Mouse (Mus musculus): Measurements from ENCODE around the gene Rps6ka2. TPM values are rescaled to one million over a fixed set of nuclear protein-coding genes. Genes with fewer than 3 reads are reported as not detected.

The Rps6ka2 gene
- polyA plus RNA-seq, 1 experiment from 2014 or later: 24.8 TPM

DNA sequence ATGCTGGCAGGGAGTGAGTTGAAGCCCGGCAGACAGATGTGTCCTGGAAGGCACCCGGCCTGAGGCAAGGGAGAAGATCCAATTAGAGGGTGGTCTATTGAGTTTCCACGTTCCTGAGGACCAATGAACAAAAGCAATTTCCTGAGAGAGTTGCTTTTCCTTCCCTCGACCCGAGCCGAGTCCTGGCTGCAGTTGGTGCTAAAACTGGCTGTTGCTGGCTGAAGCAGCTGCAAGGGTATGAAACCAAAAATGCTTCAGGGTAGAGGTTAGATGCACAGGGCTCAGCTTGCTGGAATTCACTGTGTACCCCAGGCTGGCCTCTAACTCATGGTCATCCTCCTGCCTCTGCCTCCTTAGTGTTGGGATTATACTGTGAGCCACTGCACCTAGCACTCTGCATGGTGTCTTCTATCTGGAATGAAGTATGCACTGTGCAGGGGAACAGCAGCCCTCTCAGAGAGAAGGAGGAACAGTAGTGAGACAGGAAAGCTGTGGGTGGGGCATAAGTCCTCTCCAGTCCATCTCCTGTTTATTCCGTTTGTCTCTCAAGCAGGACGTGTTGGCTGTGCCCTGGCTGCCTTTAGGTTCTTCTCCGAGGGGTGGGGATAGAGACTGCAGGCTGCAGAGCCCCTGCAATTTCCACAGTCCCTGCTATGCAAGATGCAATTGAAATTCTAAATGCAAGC is 24.4 kb upstream of the Rps6ka2 start:
- Histone ChIP-seq H3K4me1 (replicated peaks) (no peaks in the 10 kb centered on the region), H3K4me3 (replicated peaks) (no peak overlapping the region), H3K4me2 (no peak overlapping the region), H3K27ac (no peak overlapping the region), H3K9ac (replicated peaks) (no peak overlapping the region), H3K9me3 (no peaks in the 10 kb centered on the region), H3K27me3 (peaks cover 8% of the 10 kb centered on the region; the same call in 1 of the 2 replicates), H3K36me3 (no peaks in the 10 kb centered on the region)
- ATAC-seq (ENCODE audit: insufficient number of reproducible peaks, insufficient read depth, low FRiP score, low TSS enrichment, low read depth): no peak
- 51% methylated on average over 9 of the region's 9 CpGs for WGBS

DNA sequence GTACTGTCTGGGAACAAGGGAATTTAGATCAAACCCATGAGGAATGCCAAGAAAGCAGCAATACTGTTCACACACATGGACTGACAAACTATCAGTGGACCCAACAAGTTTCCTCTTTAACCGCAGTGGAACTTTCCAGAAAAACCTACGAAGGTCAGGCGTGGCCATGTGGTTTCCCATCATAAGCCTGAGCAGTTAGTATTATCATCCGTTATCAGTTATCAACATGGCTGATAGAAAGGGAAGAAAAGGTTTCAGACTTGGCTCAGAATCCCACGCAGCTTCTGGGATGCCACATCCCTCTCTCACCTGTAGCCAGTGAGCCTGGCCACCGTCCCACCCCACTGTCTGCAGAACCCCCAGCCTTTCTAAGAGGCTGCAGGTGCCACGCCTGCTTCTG is 23.4 kb upstream of the Rps6ka2 start:
- H3K4me1 ChIP-seq (replicated peaks): no peaks in the 10 kb centered on the region
- no peak overlapping the region for H3K27ac ChIP-seq
- no peak for ATAC-seq (ENCODE audit: insufficient number of reproducible peaks, insufficient read depth, low FRiP score, low TSS enrichment, low read depth)
- no peak overlapping the region for H3K4me3 ChIP-seq (replicated peaks)
- H3K36me3 ChIP-seq: no peaks in the 10 kb centered on the region
- no peaks in the 10 kb centered on the region for H3K9me3 ChIP-seq
- 89% methylated on average over 7 of the region's 7 CpGs for WGBS
- peaks cover 8% of the 10 kb centered on the region; the same call in 1 of the 2 replicates for H3K27me3 ChIP-seq
- no peak overlapping the region for H3K9ac ChIP-seq (replicated peaks)
- H3K4me2 ChIP-seq: no peak overlapping the region

DNA sequence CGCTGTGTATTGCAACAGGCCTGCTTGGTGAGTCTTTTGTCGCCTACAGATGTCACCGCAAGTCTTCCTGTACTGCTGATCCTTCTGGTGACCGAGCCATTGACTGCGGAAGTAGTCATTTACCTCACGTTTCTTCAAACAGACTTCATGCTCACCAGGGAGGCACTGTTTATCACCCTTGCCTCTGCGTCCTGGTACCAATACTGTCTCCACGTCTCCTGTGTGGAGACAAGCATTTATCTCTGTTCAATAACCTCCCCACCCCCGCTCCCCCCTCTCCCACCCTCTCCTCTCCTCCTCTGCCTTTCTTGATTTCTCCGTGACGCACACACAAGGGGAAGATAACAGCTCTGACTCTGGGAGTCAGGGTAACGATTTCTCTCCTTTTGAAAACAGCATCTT is 22.0 kb upstream of the Rps6ka2 start:
- no peak overlapping the region for H3K9ac ChIP-seq (replicated peaks)
- H3K9me3 ChIP-seq: no peaks in the 10 kb centered on the region
- no peak overlapping the region for H3K4me3 ChIP-seq (replicated peaks)
- no peaks in the 10 kb centered on the region for H3K4me1 ChIP-seq (replicated peaks)
- H3K27me3 ChIP-seq: peaks cover 8% of the 10 kb centered on the region; the same call in 1 of the 2 replicates
- H3K36me3 ChIP-seq: no peaks in the 10 kb centered on the region
- no peak for ATAC-seq (ENCODE audit: insufficient number of reproducible peaks, insufficient read depth, low FRiP score, low TSS enrichment, low read depth)
- H3K4me2 ChIP-seq: no peak overlapping the region
- 55% methylated on average over 12 of the region's 12 CpGs for WGBS
- H3K27ac ChIP-seq: no peak overlapping the region

DNA sequence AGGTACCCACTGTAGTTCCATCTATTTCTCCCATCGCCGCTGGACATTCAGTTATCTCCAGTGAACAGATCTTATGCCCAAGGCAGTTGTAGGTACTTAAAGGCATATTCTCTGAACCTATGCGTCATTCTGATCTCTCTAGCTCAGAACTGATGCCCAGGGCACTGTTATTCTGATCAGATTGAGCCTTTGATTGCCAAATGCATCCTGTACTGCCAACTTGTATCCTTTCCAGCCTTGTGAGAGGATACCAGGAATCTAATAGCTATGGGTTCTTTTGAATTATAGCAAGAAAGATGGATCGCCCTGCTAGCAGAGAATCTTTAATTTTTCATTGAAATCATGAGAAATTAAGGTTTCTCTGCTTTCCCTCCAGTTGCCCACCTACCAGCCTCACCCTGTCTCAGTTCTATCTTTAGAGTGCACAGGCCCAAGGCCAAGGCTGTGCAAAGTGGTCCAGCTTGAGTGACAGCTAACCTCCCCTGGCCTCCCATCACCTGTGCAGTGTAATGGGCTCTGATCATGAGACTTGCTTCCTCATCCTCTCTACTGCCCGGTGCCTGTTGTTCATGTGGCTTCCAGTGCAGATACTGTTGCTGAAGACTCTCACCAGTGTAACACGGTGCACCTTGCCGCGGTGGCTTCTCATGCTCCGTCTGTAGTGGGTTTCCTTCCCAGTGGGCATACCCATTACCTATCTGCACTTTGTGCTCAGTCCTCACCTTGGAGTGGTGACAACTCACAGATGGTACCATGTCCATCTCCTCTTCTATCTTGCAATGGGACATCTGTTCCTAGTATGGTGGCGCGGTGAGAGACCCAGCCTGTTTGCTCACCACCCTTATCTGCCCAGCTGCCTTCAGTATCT is 20.4 kb upstream of the Rps6ka2 start:
- H3K4me1 ChIP-seq (replicated peaks): no peaks in the 10 kb centered on the region
- H3K27ac ChIP-seq: no peak overlapping the region
- H3K9ac ChIP-seq (replicated peaks): no peak overlapping the region
- no peak for ATAC-seq (ENCODE audit: insufficient number of reproducible peaks, insufficient read depth, low FRiP score, low TSS enrichment, low read depth)
- no peak overlapping the region for H3K4me3 ChIP-seq (replicated peaks)
- H3K27me3 ChIP-seq: peaks cover 8% of the 10 kb centered on the region; the same call in 1 of the 2 replicates
- 95% methylated on average over 11 of the region's 11 CpGs for WGBS
- H3K36me3 ChIP-seq: no peaks in the 10 kb centered on the region
- H3K9me3 ChIP-seq: no peaks in the 10 kb centered on the region
- H3K4me2 ChIP-seq: no peak overlapping the region

DNA sequence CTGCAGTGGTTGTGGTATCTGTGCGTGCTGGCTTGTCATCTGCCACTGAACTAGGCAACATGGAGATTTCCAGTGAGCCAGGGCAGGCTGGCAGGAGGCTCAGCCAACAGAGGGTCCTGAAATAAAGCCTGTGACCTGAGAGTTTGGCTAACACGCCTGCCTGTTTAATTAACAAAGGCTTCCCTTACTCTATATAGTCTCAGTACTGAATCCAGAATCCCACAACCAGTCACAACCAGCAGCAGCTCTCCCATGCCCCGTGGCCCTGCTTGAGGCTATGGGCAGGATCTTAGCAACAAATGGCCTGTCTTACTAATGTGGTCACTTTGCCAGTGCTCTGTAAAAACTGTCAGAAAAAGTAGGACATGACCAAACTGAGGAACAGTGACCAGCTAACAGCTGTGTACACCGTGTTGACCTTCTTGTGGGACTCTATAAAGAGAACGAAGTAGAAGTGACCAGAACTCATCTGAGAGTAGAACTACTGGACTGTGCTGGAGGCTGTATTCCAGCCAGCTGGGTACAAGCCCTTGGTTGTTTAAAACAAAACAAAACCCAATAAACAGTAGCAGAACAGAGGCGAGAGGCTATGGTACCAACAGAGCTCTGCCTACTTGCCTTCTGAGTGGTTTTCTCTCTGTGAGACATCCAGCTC is 18.3 kb upstream of the Rps6ka2 start:
- ATAC-seq (ENCODE audit: insufficient number of reproducible peaks, insufficient read depth, low FRiP score, low TSS enrichment, low read depth): no peak
- no peaks in the 10 kb centered on the region for H3K36me3 ChIP-seq
- no peak overlapping the region for H3K4me3 ChIP-seq (replicated peaks)
- H3K9me3 ChIP-seq: no peaks in the 10 kb centered on the region
- 76% methylated on average over 6 of the region's 6 CpGs for WGBS
- H3K9ac ChIP-seq (replicated peaks): no peak overlapping the region
- peaks cover 6% of the 10 kb centered on the region for H3K27me3 ChIP-seq
- H3K27ac ChIP-seq: 0 out of 2 replicates have a peak overlapping the region, but pooled peaks have one; percentile 12
- no peaks in the 10 kb centered on the region for H3K4me1 ChIP-seq (replicated peaks)
- H3K4me2 ChIP-seq: no peak overlapping the region

DNA sequence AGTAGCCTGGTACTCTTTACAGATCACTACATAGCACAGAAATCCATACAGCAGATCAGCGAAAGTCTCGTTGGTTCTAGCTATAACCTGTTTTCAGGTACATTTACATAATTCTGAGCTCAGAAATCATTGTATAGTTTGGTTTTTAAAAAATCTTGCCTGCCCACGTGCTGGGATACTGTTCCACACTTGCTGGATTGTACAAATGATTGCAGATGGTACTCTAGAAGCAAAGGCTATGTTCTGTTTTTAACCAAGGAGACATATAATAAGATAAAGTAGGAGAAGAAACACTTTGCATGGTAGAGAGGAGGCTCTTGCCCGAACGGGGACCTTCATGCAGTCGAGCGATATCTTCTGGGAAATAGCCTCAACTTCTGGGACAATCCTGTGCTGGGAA is 17.3 kb upstream of the Rps6ka2 start:
- ATAC-seq (ENCODE audit: insufficient number of reproducible peaks, insufficient read depth, low FRiP score, low TSS enrichment, low read depth): no peak
- Histone ChIP-seq H3K4me2 (no peak overlapping the region), H3K9ac (replicated peaks) (no peak overlapping the region), H3K36me3 (no peaks in the 10 kb centered on the region), H3K27ac (no peak overlapping the region), H3K27me3 (peaks cover 4% of the 10 kb centered on the region; the same call in 1 of the 2 replicates), H3K4me3 (replicated peaks) (no peak overlapping the region), H3K4me1 (replicated peaks) (no peaks in the 10 kb centered on the region), H3K9me3 (no peaks in the 10 kb centered on the region)
- 88% methylated on average over 7 of the region's 7 CpGs for WGBS

DNA sequence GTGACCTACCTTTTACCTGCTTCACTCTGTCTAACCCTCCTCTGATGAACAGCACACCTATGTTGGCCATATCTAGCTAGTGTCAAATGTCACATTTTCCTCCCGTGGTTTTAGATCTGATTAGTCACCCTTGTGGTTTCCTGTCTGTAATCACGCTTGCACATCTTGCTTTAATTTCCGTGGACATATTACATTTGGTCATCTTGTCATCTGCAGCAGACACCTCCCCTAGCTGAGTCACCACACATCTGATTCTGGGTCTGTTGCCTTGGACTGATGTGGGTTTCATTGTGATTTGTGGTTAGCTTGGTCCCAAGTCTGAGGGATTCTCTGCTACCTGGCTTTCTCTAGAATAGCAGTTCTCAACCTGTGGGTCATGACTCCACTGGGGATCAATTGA is 6.0 kb upstream of the Rps6ka2 start:
- ATAC-seq (ENCODE audit: insufficient number of reproducible peaks, insufficient read depth, low FRiP score, low TSS enrichment, low read depth): no peak
- no peak overlapping the region for H3K27ac ChIP-seq
- 53% methylated on average over 3 of the region's 3 CpGs for whole genome bisulfite sequencing

DNA sequence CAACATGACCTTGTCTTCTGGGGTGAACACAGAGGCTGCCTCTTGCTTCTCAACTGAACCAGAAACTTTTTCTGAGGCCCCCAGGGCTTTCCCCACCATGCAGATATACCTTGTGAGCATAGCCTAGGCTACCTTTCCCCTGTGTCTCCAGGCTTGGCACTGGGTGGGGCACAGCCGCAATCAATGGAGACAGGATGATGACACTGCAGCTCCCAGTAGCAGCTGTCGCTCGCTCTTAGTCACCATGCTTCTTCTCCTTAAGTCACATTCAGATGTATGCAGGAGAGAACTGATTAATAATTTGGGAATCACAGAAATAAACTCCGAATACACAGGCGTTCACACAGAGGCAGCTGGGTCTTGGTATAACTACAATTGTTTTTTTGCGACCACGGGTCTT is 4.4 kb upstream of the Rps6ka2 start:
- Histone ChIP-seq H3K4me2 (no peak overlapping the region), H3K4me1 (replicated peaks) (peaks cover 12% of the 10 kb centered on the region), H3K27me3 (no peaks in the 10 kb centered on the region), H3K27ac (no peak overlapping the region), H3K36me3 (no peaks in the 10 kb centered on the region), H3K4me3 (replicated peaks) (no peak overlapping the region), H3K9ac (replicated peaks) (no peak overlapping the region), H3K9me3 (no peaks in the 10 kb centered on the region)
- WGBS: 96% methylated on average over 7 of the region's 7 CpGs
- ATAC-seq (ENCODE audit: insufficient number of reproducible peaks, insufficient read depth, low FRiP score, low TSS enrichment, low read depth): no peak

More for the DNA sequence above, 6.0 kb upstream of the Rps6ka2 start:
- no peak overlapping the region for H3K9ac ChIP-seq (replicated peaks)
- no peaks in the 10 kb centered on the region for H3K27me3 ChIP-seq
- H3K4me3 ChIP-seq (replicated peaks): no peak overlapping the region
- no peak overlapping the region for H3K4me2 ChIP-seq
- H3K9me3 ChIP-seq: no peaks in the 10 kb centered on the region
- H3K36me3 ChIP-seq: no peaks in the 10 kb centered on the region
- peaks cover 7% of the 10 kb centered on the region for H3K4me1 ChIP-seq (replicated peaks)

DNA sequence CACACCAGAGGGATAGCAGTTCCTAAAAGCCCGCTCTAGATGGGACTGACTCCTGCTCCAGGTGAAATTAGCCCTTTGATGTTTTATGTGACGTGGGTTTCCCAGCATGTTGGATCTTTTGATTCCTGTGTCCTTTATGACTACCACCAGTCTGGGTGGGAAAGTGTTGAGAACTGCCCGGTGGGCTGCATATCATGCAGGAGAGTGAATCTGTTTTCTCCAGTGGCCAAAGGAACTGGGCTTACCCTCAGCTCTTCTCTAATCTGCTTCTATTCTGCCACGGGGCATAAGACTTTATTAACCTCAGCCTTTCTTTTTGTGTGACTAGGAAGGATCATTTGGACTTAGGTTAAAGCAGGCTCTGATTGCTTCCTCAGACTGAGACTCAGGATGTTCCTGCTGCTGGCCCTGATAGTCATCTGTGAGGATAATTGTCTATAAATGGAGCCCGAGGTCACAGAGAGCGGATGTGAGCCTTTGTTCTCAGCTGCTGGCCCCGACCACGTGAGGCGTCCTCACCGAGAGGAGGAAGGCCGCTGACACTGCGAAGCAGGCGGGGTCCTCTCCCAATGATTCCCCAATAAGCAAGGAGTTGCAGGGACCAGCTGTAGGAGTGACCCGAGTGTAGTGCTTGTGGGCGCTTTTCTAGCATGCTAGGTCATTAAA is 821 bp upstream of the Rps6ka2 start:
- Histone ChIP-seq H3K4me1 (replicated peaks) (peaks cover 30% of the 10 kb centered on the region), H3K4me2 (peak overlapping the region; percentile 81), H3K9me3 (no peaks in the 10 kb centered on the region), H3K36me3 (no peaks in the 10 kb centered on the region), H3K27ac (peak overlapping the region; percentile 71), H3K27me3 (no peaks in the 10 kb centered on the region; the same call in 1 of the 2 replicates), H3K9ac (replicated peaks) (peak overlapping the region; percentile 31; the same call in 1 of the 2 replicates), H3K4me3 (replicated peaks) (peak overlapping the region; percentile 82)
- ATAC-seq (ENCODE audit: insufficient number of reproducible peaks, insufficient read depth, low FRiP score, low TSS enrichment, low read depth): peak; percentile 56
- WGBS: 4% methylated on average over 15 of the region's 15 CpGs

DNA sequence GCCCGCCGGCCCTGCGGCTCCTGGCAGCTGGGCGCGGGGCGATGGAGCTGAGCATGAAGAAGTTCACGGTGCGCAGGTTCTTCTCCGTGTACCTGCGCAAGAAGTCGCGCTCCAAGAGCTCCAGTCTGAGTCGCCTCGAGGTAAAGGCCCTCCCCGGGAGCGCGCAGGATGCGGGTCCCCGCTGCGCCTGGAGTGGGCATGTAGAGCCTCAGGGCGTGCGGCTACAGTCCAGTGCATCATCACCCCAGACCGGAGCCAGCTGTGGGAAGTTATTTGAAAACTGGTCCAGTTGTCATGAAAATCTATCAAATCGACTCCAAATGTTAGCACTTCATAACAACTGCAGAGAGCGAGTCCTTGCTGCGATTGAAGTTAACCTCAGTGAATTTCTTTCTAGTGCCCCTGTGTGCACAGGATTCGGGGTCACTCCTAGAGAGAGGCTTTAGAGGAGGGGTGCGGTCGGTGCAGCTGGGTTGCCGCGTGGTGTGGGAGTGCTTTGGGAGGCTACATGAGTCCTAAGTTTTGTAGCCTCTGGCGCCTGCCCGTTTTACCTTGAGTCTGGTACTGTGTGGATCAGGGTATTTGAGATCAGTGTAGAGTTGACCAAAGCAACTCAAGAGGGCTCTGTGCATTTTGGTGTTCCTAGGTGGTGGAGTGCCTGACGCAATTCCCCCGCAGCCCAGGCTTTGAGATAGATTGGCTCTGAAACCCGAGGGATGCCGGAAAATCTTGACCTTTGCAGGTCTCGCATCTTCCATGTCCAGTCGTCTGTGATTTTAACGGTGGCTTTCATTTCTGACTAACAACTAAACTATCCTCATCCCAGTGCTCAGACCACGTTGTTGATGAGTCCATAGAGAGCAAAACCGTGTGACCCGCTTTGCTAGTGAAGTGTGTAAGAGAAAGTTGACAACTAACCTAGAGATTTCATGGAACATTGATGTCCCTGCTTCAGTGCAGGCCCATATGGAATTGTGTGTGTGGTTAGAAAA is 685 bp downstream of the Rps6ka2 start:
- Histone ChIP-seq H3K9ac (replicated peaks) (peak overlapping the region; percentile 84), H3K9me3 (no peaks in the 10 kb centered on the region), H3K4me3 (replicated peaks) (peak overlapping the region; percentile 82), H3K27ac (peak overlapping the region; percentile 80), H3K4me2 (peak overlapping the region; percentile 81), H3K27me3 (no peaks in the 10 kb centered on the region; the same call in 1 of the 2 replicates), H3K4me1 (replicated peaks) (peaks cover 30% of the 10 kb centered on the region), H3K36me3 (no peaks in the 10 kb centered on the region)
- WGBS: 2% methylated on average over 43 of the region's 43 CpGs
- no peak; the same call in 1 of the 2 replicates for ATAC-seq (ENCODE audit: insufficient number of reproducible peaks, insufficient read depth, low FRiP score, low TSS enrichment, low read depth)
